In the genomic region with DNA sequence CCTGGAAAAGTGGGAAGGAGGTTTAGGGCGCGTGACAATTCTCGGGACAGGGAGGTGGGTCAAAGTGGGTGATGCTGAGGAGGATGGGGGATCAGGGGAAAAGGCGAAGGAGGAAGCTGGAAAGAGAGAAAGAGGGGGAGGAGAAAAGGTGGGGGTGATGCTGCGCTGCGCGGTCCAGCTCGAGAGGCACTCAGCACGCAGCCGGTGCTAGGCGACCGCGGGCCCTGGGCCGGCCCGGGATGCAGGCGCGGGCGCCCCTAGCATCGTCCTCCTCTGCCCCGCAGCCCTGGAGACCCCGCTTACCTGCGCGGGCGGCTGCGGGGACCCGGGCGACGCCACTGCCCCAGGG, we compare ENCODE assay signal across 9 mouse cellular contexts. TPM values are rescaled to one million over a fixed set of nuclear protein-coding genes. Genes with fewer than 3 reads are reported as not detected.
A peak's percentile ranks its signal among the peaks of the same experiment; 100 is the strongest.
DNase-seq lines count a peak whose midpoint lies in the region; ATAC-seq and TF ChIP-seq lines count a peak whose summit lies in the region.
"Had no signal": no experiment of that assay in that cellular context is flagged by ENCODE, and none has a peak within 500 bp of the region (broad histone marks: within the 10 kb centered on the region; RNA-seq: fewer than 3 reads in every experiment).

No protein-coding gene starts in this region.

- H3K9me3 ChIP-seq in megakaryocyte, embryonic 14.5 days, result peaks cover 20% of the 10 kb centered on the region
- no peaks in the 10 kb centered on the region for H3K9me3 ChIP-seq in limb, embryonic 11.5 days (ENCODE audit: control insufficient read depth, low read length)

- under 1% methylated on average over 26 of the region's 28 CpGs for WGBS in cerebellum, adult 2 months
- WGBS in limb, embryonic 11.5 days, result 0% methylated on average over 22 of the region's 28 CpGs
- 2% methylated on average over 28 of the region's 28 CpGs for WGBS in small intestine, adult 2 months

- TF ChIP-seq CTCF in cerebellum, adult 2 months (IDR thresholded peaks at IDR 0.05; ENCODE audit: borderline replicate concordance, insufficient read depth, low read depth, low read length), result no peak
- TF ChIP-seq CTCF in small intestine, adult 2 months (IDR thresholded peaks at IDR 0.05; ENCODE audit: extremely low read depth, insufficient read length, insufficient replicate concordance, low read depth, low read length), result no peak

- no peaks in the 10 kb centered on the region for H3K36me3 ChIP-seq in megakaryocyte, embryonic 14.5 days (replicated peaks; ENCODE audit: low read length)
- no peaks in the 10 kb centered on the region for H3K36me3 ChIP-seq in limb, embryonic 11.5 days (ENCODE audit: control insufficient read depth, insufficient read depth, low read length)
- H3K36me3 ChIP-seq in small intestine, adult 2 months (ENCODE audit: control insufficient read depth, insufficient read depth, low read length), result no peaks in the 10 kb centered on the region

- no peak for TF ChIP-seq POLR2A in cerebellum, adult 2 months (IDR thresholded peaks at IDR 0.05; ENCODE audit: borderline replicate concordance, insufficient read depth, low read length)
- TF ChIP-seq POLR2A in small intestine, adult 2 months (IDR thresholded peaks at IDR 0.05; ENCODE audit: low read depth, low read length), result no peak

- H3K4me3 ChIP-seq in cerebellum, adult 2 months (replicated peaks; ENCODE audit: insufficient read depth, low read depth, low read length), result peak overlapping the region; percentile 98
- peak overlapping the region; percentile 91 for H3K4me3 ChIP-seq in megakaryocyte, embryonic 14.5 days (replicated peaks)
- H3K4me3 ChIP-seq in limb, embryonic 11.5 days (ENCODE audit: low read depth, low read length), result peak overlapping the region; percentile 58
- H3K4me3 ChIP-seq in small intestine, adult 2 months (ENCODE audit: low read depth, low read length), result peak overlapping the region; percentile 31

- peak in 1 of 2 experiments; percentile 57 for DNase-seq in cerebellum, adult 2 months
- DNase-seq in cerebellum, postnatal 36 days, result no peak
- DNase-seq in limb, embryonic 11.5 days (ENCODE audit: low spot score), result peak; percentile 52
- DNase-seq in layer of hippocampus, postnatal 25 days (ENCODE audit: extremely low spot score in 1 of 2, low spot score in 1 of 2), result no peak

- peak overlapping the region; percentile 45 for H3K27ac ChIP-seq in cerebellum, adult 2 months (ENCODE audit: insufficient read depth, low read length)
- no peak overlapping the region for H3K27ac ChIP-seq in limb, embryonic 11.5 days (replicated peaks; ENCODE audit: low read depth, low read length)
- no peak overlapping the region for H3K27ac ChIP-seq in small intestine, adult 2 months (ENCODE audit: insufficient read depth, low read depth, low read length)

- no peaks in the 10 kb centered on the region for H3K27me3 ChIP-seq in cerebellum, adult 2 months (ENCODE audit: control insufficient read depth, insufficient read depth, low read length)
- H3K27me3 ChIP-seq in megakaryocyte, embryonic 14.5 days (replicated peaks), result peaks cover 88% of the 10 kb centered on the region
- H3K27me3 ChIP-seq in limb, embryonic 11.5 days (ENCODE audit: control insufficient read depth, insufficient read depth, low read length), result no peaks in the 10 kb centered on the region
- peaks cover 28% of the 10 kb centered on the region for H3K27me3 ChIP-seq in small intestine, adult 2 months (ENCODE audit: control insufficient read depth, insufficient read depth, low read length)

- H3K9ac ChIP-seq in limb, embryonic 11.5 days (ENCODE audit: low read length), result peak overlapping the region; percentile 66

- no peak for ATAC-seq in megakaryocyte, adult 5-6 weeks (ENCODE audit: poor library complexity, severe bottlenecking)
- peak; percentile 75 for ATAC-seq in limb, embryonic 11.5 days (ENCODE audit: insufficient number of reproducible peaks, low FRiP score, low TSS enrichment, low read depth)
- no peak for ATAC-seq in inflammation-experienced regulatory T-cells, adult 6 months

- peaks cover 25% of the 10 kb centered on the region for H3K4me1 ChIP-seq in cerebellum, adult 2 months (ENCODE audit: control insufficient read depth, insufficient read depth, low read length)
- H3K4me1 ChIP-seq in megakaryocyte, embryonic 14.5 days, result peaks cover 39% of the 10 kb centered on the region
- H3K4me1 ChIP-seq in limb, embryonic 11.5 days (ENCODE audit: control insufficient read depth, insufficient read depth, low read length), result peaks cover 2% of the 10 kb centered on the region
- H3K4me1 ChIP-seq in small intestine, adult 2 months (ENCODE audit: control insufficient read depth, insufficient read depth, insufficient read length, low read length), result no peaks in the 10 kb centered on the region

- H3K4me2 ChIP-seq in limb, embryonic 11.5 days (ENCODE audit: low read depth, severe bottlenecking), result peak overlapping the region; percentile 75

RNA-seq across cellular contexts. Expression of a gene that starts 0.3 kb away (rescaled TPM):
- 87.9 and 92.7 TPM in 2 replicates for polyA plus RNA-seq in cerebellum, adult 2 months (2012; rRNA removed)
- polyA plus RNA-seq in megakaryocyte, embryonic 14.5 days (2012; ENCODE audit: insufficient read depth, low replicate concordance), result not detected in 2 replicates
- not detected in 2 replicates for total RNA-seq in megakaryocyte, adult 5-6 weeks (2015)
- not detected in 2 replicates for total RNA-seq in megakaryocyte, adult 5-6 weeks (2017)
- 26.1 and 27.1 TPM in 2 replicates for polyA plus RNA-seq in limb, embryonic 11.5 days (2014; fragmentation: Nextera tagmentation; extraction: Ambion mirVana)
- polyA plus RNA-seq in small intestine, adult 2 months (2012; rRNA removed), result 1.7 and 3.8 TPM in 2 replicates
- polyA plus RNA-seq in inflammation-experienced regulatory T-cells, adult 6 months (2017; shearing (Covaris generic)), result not detected
- 100 to 1,000 TPM; 211 to 216 TPM for total RNA-seq in layer of hippocampus, postnatal 25 days (2021)

RNA-seq across cellular contexts. Expression of a gene that starts 38.6 kb away (rescaled TPM):
- not detected in 2 replicates for polyA plus RNA-seq in cerebellum, adult 2 months (2012; rRNA removed)
- 1.0 and 1.4 TPM in 2 replicates for polyA plus RNA-seq in megakaryocyte, embryonic 14.5 days (2012; ENCODE audit: insufficient read depth, low replicate concordance)
- total RNA-seq in megakaryocyte, adult 5-6 weeks (2015), result 0.23 TPM in 1 of 2 replicates, not detected in the other
- total RNA-seq in megakaryocyte, adult 5-6 weeks (2017), result 0.73 and 1.2 TPM in 2 replicates
- 0.12 and 0.27 TPM in 2 replicates for polyA plus RNA-seq in limb, embryonic 11.5 days (2014; fragmentation: Nextera tagmentation; extraction: Ambion mirVana)
- not detected in 2 replicates for polyA plus RNA-seq in small intestine, adult 2 months (2012; rRNA removed)
- under 1 TPM in 1 of 3 experiments, not detected in 2; 0.25 TPM for polyA plus RNA-seq in inflammation-experienced regulatory T-cells, adult 6 months (2017; shearing (Covaris generic))
- not detected for total RNA-seq in layer of hippocampus, postnatal 25 days (2021)
- total RNA-seq: left cerebral cortex, postnatal 36 days had no signal

RNA-seq across cellular contexts. Expression of a gene that starts 51.5 kb away (rescaled TPM):
- polyA plus RNA-seq in cerebellum, adult 2 months (2012; rRNA removed), result 47.4 and 54.5 TPM in 2 replicates
- polyA plus RNA-seq in megakaryocyte, embryonic 14.5 days (2012; ENCODE audit: insufficient read depth, low replicate concordance), result 214 and 827 TPM in 2 replicates
- 14.7 and 18.8 TPM in 2 replicates for total RNA-seq in megakaryocyte, adult 5-6 weeks (2015)
- 13.4 and 14.9 TPM in 2 replicates for total RNA-seq in megakaryocyte, adult 5-6 weeks (2017)
- 36.6 and 38.4 TPM in 2 replicates for polyA plus RNA-seq in limb, embryonic 11.5 days (2014; fragmentation: Nextera tagmentation; extraction: Ambion mirVana)
- polyA plus RNA-seq in small intestine, adult 2 months (2012; rRNA removed), result 22.6 and 66.3 TPM in 2 replicates
- polyA plus RNA-seq in inflammation-experienced regulatory T-cells, adult 6 months (2017; shearing (Covaris generic)), result 10 to 100 TPM; 13.9 to 19.0 (median 16.4) TPM
- 10 to 100 TPM; 30.3 to 40.8 TPM for total RNA-seq in layer of hippocampus, postnatal 25 days (2021)

RNA-seq across cellular contexts. Expression of a gene that starts 51.5 kb away (rescaled TPM):
- polyA plus RNA-seq in cerebellum, adult 2 months (2012; rRNA removed), result 56.6 and 61.3 TPM in 2 replicates
- 23.5 and 26.3 TPM in 2 replicates for polyA plus RNA-seq in megakaryocyte, embryonic 14.5 days (2012; ENCODE audit: insufficient read depth, low replicate concordance)
- total RNA-seq in megakaryocyte, adult 5-6 weeks (2015), result 31.2 and 35.1 TPM in 2 replicates
- 20.7 and 21.7 TPM in 2 replicates for total RNA-seq in megakaryocyte, adult 5-6 weeks (2017)
- 56.0 and 57.0 TPM in 2 replicates for polyA plus RNA-seq in limb, embryonic 11.5 days (2014; fragmentation: Nextera tagmentation; extraction: Ambion mirVana)
- 20.5 and 34.1 TPM in 2 replicates for polyA plus RNA-seq in small intestine, adult 2 months (2012; rRNA removed)
- polyA plus RNA-seq in inflammation-experienced regulatory T-cells, adult 6 months (2017; shearing (Covaris generic)), result 1 to 10 TPM; 2.9 to 4.8 (median 4.4) TPM
- 10 to 100 TPM; 22.6 to 25.9 TPM for total RNA-seq in layer of hippocampus, postnatal 25 days (2021)

RNA-seq across cellular contexts. Expression of a gene that starts 54.8 kb away (rescaled TPM):
- polyA plus RNA-seq in cerebellum, adult 2 months (2012; rRNA removed), result not detected in 2 replicates
- polyA plus RNA-seq in megakaryocyte, embryonic 14.5 days (2012; ENCODE audit: insufficient read depth, low replicate concordance), result not detected in 2 replicates
- total RNA-seq in megakaryocyte, adult 5-6 weeks (2015), result not detected in 2 replicates
- total RNA-seq in megakaryocyte, adult 5-6 weeks (2017), result not detected in 2 replicates
- polyA plus RNA-seq in limb, embryonic 11.5 days (2014; fragmentation: Nextera tagmentation; extraction: Ambion mirVana), result not detected in 2 replicates
- not detected in 2 replicates for polyA plus RNA-seq in small intestine, adult 2 months (2012; rRNA removed)
- not detected for polyA plus RNA-seq in inflammation-experienced regulatory T-cells, adult 6 months (2017; shearing (Covaris generic))
- not detected for total RNA-seq in layer of hippocampus, postnatal 25 days (2021)
- total RNA-seq: left cerebral cortex, postnatal 36 days had no signal

Comparison
In these comparisons a context has a peak if more than half of its experiments do, and no peak if none do; other contexts are left out.
1. H3K4me3 ChIP-seq: peak in every context shown above with its lines; median percentile 98 in cerebellum, adult 2 months; 91 in megakaryocyte, embryonic 14.5 days; 58 in limb, embryonic 11.5 days; 31 in small intestine, adult 2 months.